Mouse (Mus musculus) kidney, postnatal 4 days (tissue): ENCODE data around the gene Gm44790.
"Not testable (repeated sequence)": the region's sequence is repeated elsewhere in the genome, so short reads cannot be mapped to it uniquely, and the experiment has no call there.

ENCODE experiments used
- DNase-seq, 2 experiments: peaks; one replicate each; pipeline ENCODE4 v3.0.0; 2021; ENCODE audit warnings: mixed read lengths in 2 of 2

Gene Gm44790

GRCm38 (mm10) chr6:86426358-86426757 lies at the start of gene Gm44790:
Gene Gm44790, plus strand, starts transcription at chr6:86426658.
- no peak for DNase-seq

DNA sequence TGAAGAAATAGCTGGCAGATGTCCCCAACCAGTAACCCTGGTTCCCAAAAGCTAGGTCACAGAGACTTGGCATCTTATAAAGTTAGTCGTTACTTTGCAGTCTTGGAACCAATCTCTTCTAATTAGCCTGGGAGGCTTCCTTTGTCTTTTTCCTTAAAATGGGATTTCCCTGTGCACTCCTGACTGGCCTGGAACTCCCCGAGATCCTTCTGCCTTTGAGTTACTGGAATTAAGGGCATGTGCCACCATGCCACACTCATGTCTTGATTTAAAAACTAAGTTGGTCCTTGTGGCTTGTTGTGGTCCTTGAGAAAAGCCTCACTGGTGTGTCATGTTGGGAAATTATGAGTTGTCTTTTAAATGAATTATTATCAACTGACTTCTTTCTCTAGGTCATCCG lies 48.1 kb upstream of the Gm44790 start:
- no peak for DNase-seq

DNA sequence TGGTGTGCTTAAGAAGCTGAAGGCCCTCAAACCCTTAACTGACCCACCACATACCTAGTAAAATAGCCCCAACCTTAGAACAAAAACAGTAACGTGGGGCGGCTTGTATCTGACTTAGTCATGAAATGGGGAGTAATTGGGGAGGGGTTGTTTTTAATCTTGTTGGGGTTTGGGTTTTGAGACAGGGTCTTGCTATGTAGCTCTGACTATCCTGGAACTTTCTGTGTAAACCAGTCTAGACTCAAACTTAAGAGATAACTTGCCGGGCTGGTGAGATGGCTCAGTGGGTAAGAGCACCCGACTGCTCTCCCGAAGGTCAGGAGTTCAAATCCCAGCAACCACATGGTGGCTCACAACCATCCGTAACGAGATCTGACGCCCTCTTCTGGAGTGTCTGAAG lies 46.3 kb upstream of the Gm44790 start:
- not testable (repeated sequence) for DNase-seq

- DNase-seq: no peak
Observed at GRCm38 (mm10) chr6:86382551-86382950, 43.9 kb upstream of the Gm44790 start.

- DNase-seq: no peak
Observed at GRCm38 (mm10) chr6:86383370-86383769, 43.1 kb upstream of the Gm44790 start.

DNA sequence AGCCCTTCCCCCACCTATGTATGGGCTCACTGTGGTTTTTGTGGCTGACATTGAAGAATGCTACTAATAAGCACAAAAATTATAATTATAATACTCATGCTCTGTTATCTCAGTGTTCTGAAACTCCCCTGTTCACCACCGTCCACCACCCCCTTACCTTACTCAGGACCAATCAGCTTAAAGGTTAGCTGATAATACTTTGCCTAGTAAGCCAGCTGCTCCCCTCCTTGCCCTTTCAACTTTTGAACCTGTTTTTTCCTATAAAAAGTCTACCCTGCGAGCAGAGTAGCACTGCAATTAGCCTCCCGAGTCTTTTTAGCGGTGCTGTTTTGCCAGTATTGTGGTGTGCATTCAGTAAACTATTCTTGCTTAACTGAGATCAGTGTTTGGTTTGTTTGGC lies 41.8 kb upstream of the Gm44790 start:
- DNase-seq: no peak

DNA sequence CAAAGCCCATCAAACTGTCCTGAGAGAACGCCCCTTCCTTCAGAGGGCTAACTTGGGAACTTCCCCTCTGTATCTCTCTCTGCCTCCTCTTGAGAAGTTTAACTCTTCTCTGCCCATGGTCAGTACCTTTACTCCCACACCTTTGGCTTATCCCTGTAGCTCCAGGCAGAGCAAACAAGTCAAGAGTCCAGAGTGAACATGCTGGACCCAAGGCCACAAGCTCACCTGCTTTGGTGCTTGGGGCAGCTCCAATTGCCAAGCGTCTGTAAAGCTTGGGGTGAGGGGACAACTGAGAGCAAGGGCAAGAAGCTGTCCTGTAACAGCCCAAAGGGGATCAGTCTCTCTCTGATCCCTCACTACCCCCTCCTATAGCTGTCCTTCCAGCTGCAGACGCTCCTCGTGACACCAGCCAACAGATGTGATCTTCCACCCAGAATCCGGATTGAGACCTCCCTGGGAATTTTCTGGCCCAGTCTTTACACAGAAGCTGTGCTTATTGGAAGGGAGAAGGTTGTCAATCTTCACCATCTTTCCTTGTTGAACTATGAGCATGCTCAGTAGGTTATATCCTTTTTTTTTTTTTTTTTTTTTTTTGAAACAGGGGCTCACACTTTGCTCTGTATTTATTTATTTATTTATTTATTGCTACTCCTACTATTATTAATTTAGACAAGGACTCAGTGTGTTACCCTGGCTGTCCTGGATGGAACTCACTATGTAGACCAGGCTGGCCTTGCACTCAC lies 40.9 kb upstream of the Gm44790 start:
- DNase-seq: no peak

DNA sequence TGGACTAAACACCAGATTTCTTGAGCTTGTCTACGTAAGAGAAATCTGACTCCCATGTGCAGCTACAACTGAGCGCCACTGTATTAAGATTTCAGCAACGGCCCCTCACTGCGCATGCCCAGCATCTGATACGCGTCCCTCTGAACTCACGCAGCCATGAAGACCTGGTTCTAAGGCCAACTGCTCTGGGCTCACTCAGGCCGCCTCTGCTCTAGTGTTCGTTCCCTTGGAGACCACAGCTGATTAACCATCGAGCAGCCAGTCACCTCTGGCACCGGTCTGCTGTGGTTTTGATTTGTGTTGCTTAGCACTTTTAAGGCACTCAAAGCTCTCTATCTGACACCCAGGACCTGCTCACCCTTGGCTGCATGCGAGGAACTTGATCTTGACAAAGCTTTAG lies 39.1 kb upstream of the Gm44790 start:
- peak; percentile 74 to 83 for DNase-seq

- DNase-seq: peak in 1 of 2 experiments; percentile 52
Observed at GRCm38 (mm10) chr6:86388461-86388860, 38.0 kb upstream of the Gm44790 start.

GRCm38 (mm10) chr6:86391326-86391725 lies 35.1 kb upstream of the Gm44790 start:
- DNase-seq: no peak

- peak in 1 of 2 experiments; percentile 24 for DNase-seq
Observed at GRCm38 (mm10) chr6:86393187-86393586, 33.3 kb upstream of the Gm44790 start.

DNA sequence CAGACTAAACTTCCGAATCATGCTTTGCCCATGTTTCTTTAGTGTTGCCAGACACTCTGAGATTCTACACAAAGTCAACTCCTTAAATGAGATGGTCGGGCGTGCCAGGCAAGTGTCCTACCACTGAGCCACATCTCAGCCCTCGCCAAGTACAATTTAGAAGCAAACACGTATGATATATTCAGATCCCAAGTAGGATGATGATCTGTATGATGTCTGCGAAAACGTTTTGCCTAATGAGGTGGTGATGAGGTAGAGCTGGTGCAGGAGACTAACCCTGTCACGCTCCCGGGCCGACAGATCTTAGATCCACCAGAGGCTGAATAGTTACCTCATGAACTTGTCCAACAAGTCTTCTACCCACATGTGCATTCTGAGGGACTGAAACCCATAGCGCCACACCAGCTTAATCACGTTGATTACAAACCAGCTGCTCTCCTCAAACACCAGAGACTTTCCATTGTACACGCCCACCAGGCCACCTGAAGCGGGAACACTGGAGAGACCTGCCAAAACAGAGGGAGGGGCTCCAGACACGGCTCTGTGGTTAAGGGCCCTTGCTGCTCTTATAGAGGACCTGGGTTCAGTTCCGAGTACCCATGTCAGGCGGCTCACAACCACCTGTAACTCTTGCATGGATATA lies 32.3 kb upstream of the Gm44790 start:
- no peak for DNase-seq

GRCm38 (mm10) chr6:86395021-86395420 lies 31.4 kb upstream of the Gm44790 start:
- no peak for DNase-seq

DNA sequence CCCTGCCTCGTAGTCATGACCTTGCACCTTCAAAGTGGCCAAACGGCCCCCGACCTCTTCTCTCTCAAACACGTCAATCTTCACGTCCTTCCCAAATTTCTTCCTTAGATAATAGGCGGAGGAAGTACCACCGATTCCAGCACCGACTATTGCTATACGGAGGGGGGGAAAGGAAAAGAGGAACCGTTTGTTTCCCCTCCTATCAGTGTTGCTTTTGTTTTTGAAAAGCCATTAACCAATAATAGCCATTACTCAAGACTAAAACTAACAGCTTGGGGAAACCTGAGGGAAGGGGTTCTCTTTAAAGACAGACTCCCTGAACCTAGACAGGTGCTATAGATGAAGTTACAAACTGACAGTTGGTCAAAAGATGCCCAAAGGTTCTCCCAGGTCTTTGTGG lies 30.5 kb upstream of the Gm44790 start:
- DNase-seq: no peak

DNA sequence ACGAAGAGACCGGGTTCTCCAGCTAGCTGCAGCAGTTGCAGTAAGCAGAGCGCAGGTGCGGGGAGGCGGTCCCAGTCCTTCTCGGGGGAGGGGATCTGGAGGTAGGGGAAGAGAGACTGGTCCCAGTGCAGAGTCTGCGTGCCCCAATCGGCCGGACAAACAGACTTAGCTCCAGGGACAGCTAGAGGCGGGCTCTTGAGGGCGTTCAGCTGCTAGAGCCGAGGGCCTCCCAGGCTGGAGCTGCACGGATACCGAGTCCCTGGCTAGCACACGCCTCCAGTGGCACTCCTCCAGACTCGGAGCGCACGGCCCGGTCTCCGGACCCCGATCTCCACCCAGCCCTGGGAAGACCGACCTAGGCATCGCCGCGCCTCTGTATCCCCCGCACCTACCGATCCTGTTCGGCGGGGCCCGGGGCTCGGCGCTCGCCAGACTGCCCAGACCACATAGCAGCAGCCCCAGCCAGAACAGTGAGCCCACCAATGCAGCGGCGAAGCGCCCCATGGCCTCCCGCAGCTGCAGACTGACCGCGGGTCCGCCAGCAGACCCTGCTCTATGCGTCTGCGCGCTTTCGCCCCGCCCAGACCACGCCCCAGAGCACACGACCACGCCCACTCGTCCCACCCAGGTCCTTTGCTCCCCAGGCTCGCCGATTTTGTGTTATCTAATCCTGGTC lies 29.7 kb upstream of the Gm44790 start, which contains the start of gene Pcyox1:
Gene Pcyox1 (minus strand): TSS at position 574 of the 676 bp plus-strand sequence.
- DNase-seq: peak; percentile 94 to 95

DNA sequence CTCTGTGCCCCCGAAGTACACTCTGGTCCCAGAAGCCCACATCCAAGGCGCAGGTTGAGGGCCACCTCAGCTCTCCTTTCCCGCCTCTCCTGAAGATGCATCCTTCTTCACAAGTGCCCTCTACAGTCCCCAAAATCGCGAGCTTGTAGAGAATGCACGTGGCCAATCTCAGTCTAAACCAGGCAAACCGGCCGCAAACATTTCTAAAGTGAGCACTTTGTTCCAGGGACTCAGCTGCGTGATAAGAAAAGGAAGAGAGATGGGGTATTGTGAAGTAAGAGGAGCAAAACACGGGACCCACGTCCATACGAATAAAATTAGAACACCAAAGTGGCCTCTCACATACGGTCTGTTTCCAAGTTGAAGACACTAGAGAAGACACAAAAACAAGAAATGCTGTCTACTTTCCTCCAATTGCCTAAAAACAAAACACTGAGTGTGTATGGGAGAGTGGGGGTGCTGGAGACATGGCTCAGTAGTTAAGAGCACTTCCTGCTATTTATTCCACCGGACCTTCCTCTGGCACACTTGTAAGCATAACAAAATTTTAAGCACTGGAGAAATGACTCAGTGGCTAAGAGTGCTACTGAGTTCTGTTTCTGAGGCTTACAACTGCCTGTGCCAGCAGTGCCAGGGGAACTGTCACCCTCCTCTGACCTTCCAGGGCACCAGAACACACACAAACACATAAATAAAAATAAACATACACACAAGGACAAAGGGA lies 29.0 kb upstream of the Gm44790 start:
- DNase-seq: no peak

DNA sequence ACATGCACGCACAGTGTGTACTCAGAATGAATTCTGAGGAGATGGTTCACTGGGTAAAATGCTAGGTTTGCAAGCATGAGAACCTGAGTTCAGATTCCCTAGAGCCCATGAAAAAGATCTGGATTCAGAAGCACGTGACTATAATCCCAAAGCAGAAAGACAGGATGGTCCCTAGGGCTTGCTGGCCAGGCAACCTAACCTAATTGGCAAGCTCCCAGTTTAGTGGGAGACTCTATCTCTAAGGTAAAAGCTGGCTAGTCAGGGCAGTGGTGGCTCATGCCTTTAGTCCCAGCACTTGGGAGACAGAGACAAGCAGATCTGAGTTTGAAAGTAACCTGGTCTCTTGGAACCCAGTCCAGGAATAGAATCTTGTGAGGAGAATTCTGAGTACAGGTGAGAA lies 27.5 kb upstream of the Gm44790 start:
- no peak for DNase-seq

- DNase-seq: no peak
Observed at GRCm38 (mm10) chr6:86399995-86400394, 26.5 kb upstream of the Gm44790 start.

- DNase-seq: peak; percentile 83 to 88
Observed at GRCm38 (mm10) chr6:86400972-86401371, 25.5 kb upstream of the Gm44790 start.

DNA sequence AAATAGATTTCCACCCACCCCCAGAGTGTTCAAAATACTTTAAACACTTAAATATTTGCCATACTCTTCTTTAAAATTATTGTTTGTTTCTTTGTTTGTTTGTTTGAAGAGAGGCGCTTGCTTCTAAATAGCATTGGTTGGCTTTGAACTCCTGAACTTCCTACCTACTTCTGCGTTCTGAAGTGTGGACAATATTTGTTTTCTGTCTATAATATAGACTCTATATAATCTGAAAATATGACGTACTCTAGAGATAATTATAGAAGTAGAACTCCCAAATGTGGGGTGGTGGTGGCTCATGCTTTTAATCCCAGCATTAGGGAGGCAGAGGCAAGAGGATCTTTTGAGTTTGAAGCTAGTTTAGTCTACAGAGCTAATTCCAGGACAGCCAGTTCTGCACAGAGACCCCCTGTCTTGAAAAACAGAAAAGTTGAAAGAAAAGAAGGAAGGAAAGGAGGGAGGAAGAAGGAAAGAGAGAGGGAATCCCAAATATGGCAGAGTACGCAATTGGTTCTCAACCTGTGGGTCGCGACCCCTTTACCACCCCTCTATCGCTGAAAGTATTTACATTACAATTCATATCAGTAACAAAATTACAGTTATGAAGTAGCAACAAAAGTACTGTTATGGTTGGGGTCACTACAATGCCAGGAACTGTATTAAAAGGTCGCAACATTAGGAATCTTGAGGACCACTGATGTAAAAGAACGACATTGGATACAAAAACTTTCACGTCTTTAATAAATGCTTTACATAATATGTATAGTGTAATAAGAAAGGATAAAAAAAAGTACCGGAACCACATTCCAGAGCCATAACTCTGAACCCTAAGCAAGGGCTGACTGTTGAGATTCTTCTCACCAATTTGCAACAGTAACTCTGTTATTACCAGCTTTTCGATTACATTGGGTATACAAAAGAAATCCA lies 23.5 kb upstream of the Gm44790 start:
- DNase-seq: no peak

GRCm38 (mm10) chr6:86403728-86404099 lies 22.7 kb upstream of the Gm44790 start:
- peak; percentile 90 for DNase-seq
